Mouse (Mus musculus): ENCODE measurements around the gene Adamtsl1.

GRCm38 (mm10) chr4:85853401-85853800, 339.4 kb downstream of the Adamtsl1 start:
- TF ChIP-seq CTCF (IDR thresholded peaks at IDR 0.05; ENCODE audit: low read depth, low read length) (no peak), GATA1 (IDR thresholded peaks at IDR 0.05; ENCODE audit: borderline replicate concordance, low read length) (no peak), TAL1 (conservative IDR thresholded peaks at IDR 0.05; ENCODE audit: low read depth, low read length) (no peak), POLR2AphosphoS5 (IDR thresholded peaks at IDR 0.05; ENCODE audit: insufficient replicate concordance, low read depth, low read length) (no peak)

Data from G1E (cell line).